ENCODE assay signal across 22 mouse cellular contexts in the genomic region with DNA sequence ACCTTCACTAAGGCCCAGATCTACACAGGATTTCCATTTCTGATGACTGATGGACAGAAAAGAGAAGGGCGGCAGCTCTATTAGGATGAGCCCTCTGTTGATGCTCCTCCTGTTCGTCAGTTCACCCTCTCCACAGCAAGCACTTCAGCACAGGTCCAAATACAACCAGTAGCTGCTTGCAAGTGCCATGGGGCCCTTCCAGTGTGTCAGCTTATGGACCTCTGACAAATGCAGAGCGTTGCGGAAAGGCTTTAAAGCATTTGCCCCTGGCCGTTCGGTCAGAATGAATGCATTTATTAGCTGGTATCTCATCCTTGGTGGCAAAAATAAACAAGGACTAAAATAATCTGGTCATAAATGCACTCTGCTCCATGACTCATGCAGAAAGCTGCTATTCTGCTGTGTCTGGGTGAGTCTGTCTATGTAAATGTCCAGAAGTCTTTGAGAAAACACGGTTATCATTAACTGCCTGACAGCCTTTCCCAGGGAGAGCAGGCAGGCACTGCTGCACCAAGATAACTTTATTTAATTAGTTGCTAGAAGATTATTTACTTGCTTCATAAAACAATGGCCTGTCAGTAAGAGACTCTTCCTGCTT.
DNase-seq lines count a peak whose midpoint lies in the region; ATAC-seq and TF ChIP-seq lines count a peak whose summit lies in the region.
"Had no signal": no experiment of that assay in that cellular context is flagged by ENCODE, and none has a peak within 500 bp of the region (broad histone marks: within the 10 kb centered on the region; RNA-seq: fewer than 3 reads in every experiment).

No protein-coding gene starts in this region.

- no peaks in the 10 kb centered on the region for H3K36me3 ChIP-seq in forebrain, postnatal 0 days (ENCODE audit: insufficient read depth)
- H3K36me3 ChIP-seq in forebrain, embryonic 13.5 days (ENCODE audit: poor library complexity, severe bottlenecking) = no peaks in the 10 kb centered on the region
- no peaks in the 10 kb centered on the region for H3K36me3 ChIP-seq in midbrain, embryonic 13.5 days
- H3K36me3 ChIP-seq in midbrain, embryonic 11.5 days (ENCODE audit: control insufficient read depth, insufficient read depth, low read length) = no peaks in the 10 kb centered on the region
- H3K36me3 ChIP-seq in intestine, postnatal 0 days (ENCODE audit: control insufficient read depth, insufficient read depth) = no peaks in the 10 kb centered on the region
- H3K36me3 ChIP-seq: embryonic facial prominence, embryonic 10.5 days; kidney, embryonic 15.5 days; limb, embryonic 12.5 days; liver, embryonic 13.5 days; midbrain, embryonic 12.5 days had no signal

- DNase-seq in forebrain, postnatal 0 days = no peak
- DNase-seq in midbrain, embryonic 11.5 days (ENCODE audit: low spot score, missing footprints) = no peak
- no peak for DNase-seq in layer of hippocampus, adult 11-12 months (ENCODE audit: low spot score)
- no peak for DNase-seq in heart, adult 8-10 months (ENCODE audit: low spot score)
- DNase-seq: adrenal gland, adult 2 months; cerebellum, adult 9-10 months; gastrocnemius, postnatal 25 days; heart, postnatal 10 days; kidney, postnatal 4 days; liver, embryonic 13.5 days; lung, embryonic 14.5 days; thymus, postnatal 25 days had no signal

- no peak overlapping the region for H3K4me2 ChIP-seq in forebrain, postnatal 0 days (ENCODE audit: low read depth)
- H3K4me2 ChIP-seq in forebrain, embryonic 13.5 days = no peak overlapping the region
- no peak overlapping the region for H3K4me2 ChIP-seq in midbrain, embryonic 13.5 days (replicated peaks)
- H3K4me2 ChIP-seq in midbrain, embryonic 11.5 days = no peak overlapping the region
- H3K4me2 ChIP-seq in intestine, postnatal 0 days (replicated peaks; ENCODE audit: low read depth) = no peak overlapping the region
- H3K4me2 ChIP-seq: kidney, embryonic 15.5 days; limb, embryonic 12.5 days; liver, embryonic 13.5 days; lung, embryonic 14.5 days; midbrain, embryonic 12.5 days had no signal

- ATAC-seq in forebrain, postnatal 0 days = no peak
- no peak for ATAC-seq in forebrain, embryonic 13.5 days
- ATAC-seq in midbrain, embryonic 13.5 days = no peak
- no peak for ATAC-seq in midbrain, embryonic 11.5 days (ENCODE audit: low FRiP score)
- ATAC-seq in intestine, postnatal 0 days = peak; percentile 83
- ATAC-seq: inflammation-experienced regulatory T-cells, adult 6 months had no signal

- H3K4me1 ChIP-seq in forebrain, postnatal 0 days (ENCODE audit: insufficient read depth) = peaks cover 26% of the 10 kb centered on the region
- H3K4me1 ChIP-seq in forebrain, embryonic 13.5 days = peaks cover 32% of the 10 kb centered on the region
- H3K4me1 ChIP-seq in midbrain, embryonic 13.5 days (replicated peaks) = peaks cover 43% of the 10 kb centered on the region
- peaks cover 6% of the 10 kb centered on the region; the same call in 1 of the 2 replicates for H3K4me1 ChIP-seq in midbrain, embryonic 11.5 days (ENCODE audit: control insufficient read depth, insufficient read depth, low read length)
- no peaks in the 10 kb centered on the region for H3K4me1 ChIP-seq in intestine, postnatal 0 days (replicated peaks; ENCODE audit: control insufficient read depth, insufficient read depth, low read length)
- H3K4me1 ChIP-seq: liver, embryonic 13.5 days had no signal

- no peak overlapping the region for H3K4me3 ChIP-seq in forebrain, postnatal 0 days (ENCODE audit: low read depth, low read length)
- H3K4me3 ChIP-seq in forebrain, embryonic 13.5 days = no peak overlapping the region
- H3K4me3 ChIP-seq in midbrain, embryonic 13.5 days (replicated peaks) = no peak overlapping the region
- H3K4me3 ChIP-seq in midbrain, embryonic 11.5 days (ENCODE audit: low read depth, low read length) = no peak overlapping the region
- no peak overlapping the region for H3K4me3 ChIP-seq in intestine, postnatal 0 days (ENCODE audit: low read depth, low read length)
- H3K4me3 ChIP-seq: embryonic facial prominence, embryonic 10.5 days; kidney, embryonic 15.5 days; limb, embryonic 12.5 days; liver, embryonic 13.5 days; midbrain, embryonic 12.5 days had no signal

- 0 out of 2 replicates have a peak overlapping the region, but pooled peaks have one; percentile 21 for H3K27ac ChIP-seq in forebrain, postnatal 0 days (ENCODE audit: low read depth, low read length)
- no peak overlapping the region for H3K27ac ChIP-seq in forebrain, embryonic 13.5 days
- peak overlapping the region; percentile 52 for H3K27ac ChIP-seq in midbrain, embryonic 13.5 days
- no peak overlapping the region for H3K27ac ChIP-seq in midbrain, embryonic 11.5 days (ENCODE audit: low read depth, low read length)
- H3K27ac ChIP-seq in intestine, postnatal 0 days (ENCODE audit: low read depth, low read length) = no peak overlapping the region
- H3K27ac ChIP-seq: embryonic facial prominence, embryonic 10.5 days; kidney, embryonic 15.5 days; limb, embryonic 12.5 days; liver, embryonic 13.5 days; macrophage had no signal

- no peak for TF ChIP-seq CTCF in forebrain, postnatal 0 days (IDR thresholded peaks at IDR 0.05; ENCODE audit: low read depth)
- TF ChIP-seq CTCF in intestine, postnatal 0 days (IDR thresholded peaks at IDR 0.05; ENCODE audit: low read depth) = no peak

- WGBS in forebrain, postnatal 0 days = 71% methylated on average over 7 of the region's 7 CpGs
- WGBS in forebrain, embryonic 13.5 days = 77% methylated on average over 7 of the region's 7 CpGs
- 64% methylated on average over 7 of the region's 7 CpGs for WGBS in midbrain, embryonic 13.5 days
- 81% methylated on average over 7 of the region's 7 CpGs for WGBS in midbrain, embryonic 11.5 days
- WGBS in intestine, postnatal 0 days = 19% methylated on average over 7 of the region's 7 CpGs

- peak overlapping the region; percentile 10; the same call in 1 of the 2 replicates for H3K9ac ChIP-seq in forebrain, postnatal 0 days
- no peak overlapping the region for H3K9ac ChIP-seq in forebrain, embryonic 13.5 days
- 0 out of 2 replicates have a peak overlapping the region, but pooled peaks have one; percentile 0 for H3K9ac ChIP-seq in midbrain, embryonic 13.5 days (replicated peaks)
- H3K9ac ChIP-seq in midbrain, embryonic 11.5 days (ENCODE audit: low read length) = no peak overlapping the region
- H3K9ac ChIP-seq in intestine, postnatal 0 days (ENCODE audit: low read depth, low read length) = no peak overlapping the region
- H3K9ac ChIP-seq: kidney, embryonic 15.5 days; limb, embryonic 12.5 days; liver, embryonic 13.5 days; lung, embryonic 14.5 days; midbrain, embryonic 12.5 days had no signal

- H3K9me3 ChIP-seq in forebrain, postnatal 0 days (ENCODE audit: low read length) = no peaks in the 10 kb centered on the region
- no peaks in the 10 kb centered on the region for H3K9me3 ChIP-seq in forebrain, embryonic 13.5 days (replicated peaks)
- H3K9me3 ChIP-seq in midbrain, embryonic 13.5 days = no peaks in the 10 kb centered on the region
- H3K9me3 ChIP-seq in midbrain, embryonic 11.5 days (ENCODE audit: control insufficient read depth, low read length) = no peaks in the 10 kb centered on the region
- H3K9me3 ChIP-seq in intestine, postnatal 0 days (ENCODE audit: control insufficient read depth) = no peaks in the 10 kb centered on the region
- H3K9me3 ChIP-seq: embryonic facial prominence, embryonic 10.5 days; kidney, embryonic 15.5 days; limb, embryonic 12.5 days; liver, embryonic 13.5 days; midbrain, embryonic 12.5 days had no signal

- no peaks in the 10 kb centered on the region for H3K27me3 ChIP-seq in forebrain, postnatal 0 days (ENCODE audit: insufficient read depth, low read length)
- 0 out of 2 replicates have a peak, but pooled peaks cover 2% of the 10 kb centered on the region for H3K27me3 ChIP-seq in forebrain, embryonic 13.5 days
- no peaks in the 10 kb centered on the region for H3K27me3 ChIP-seq in midbrain, embryonic 13.5 days
- H3K27me3 ChIP-seq in midbrain, embryonic 11.5 days (ENCODE audit: control insufficient read depth, insufficient read depth, low read length) = no peaks in the 10 kb centered on the region
- H3K27me3 ChIP-seq in intestine, postnatal 0 days (replicated peaks; ENCODE audit: control insufficient read depth, insufficient read depth, low read length) = no peaks in the 10 kb centered on the region
- H3K27me3 ChIP-seq: CH12.LX; kidney, embryonic 15.5 days; liver, embryonic 13.5 days had no signal

Comparison
In these comparisons a context has a peak if more than half of its experiments do, and no peak if none do; other contexts are left out.
1. H3K27ac ChIP-seq: peak in forebrain, postnatal 0 days (single experiment) and midbrain, embryonic 13.5 days (single experiment); none in forebrain, embryonic 13.5 days (single experiment), midbrain, embryonic 11.5 days (single experiment) and intestine, postnatal 0 days (single experiment).
2. H3K9ac ChIP-seq: peak in forebrain, postnatal 0 days (single experiment) and midbrain, embryonic 13.5 days (single experiment); none in forebrain, embryonic 13.5 days (single experiment), midbrain, embryonic 11.5 days (single experiment) and intestine, postnatal 0 days (single experiment).